Mouse (Mus musculus): ENCODE measurements around the gene Slc6a17.

DNA sequence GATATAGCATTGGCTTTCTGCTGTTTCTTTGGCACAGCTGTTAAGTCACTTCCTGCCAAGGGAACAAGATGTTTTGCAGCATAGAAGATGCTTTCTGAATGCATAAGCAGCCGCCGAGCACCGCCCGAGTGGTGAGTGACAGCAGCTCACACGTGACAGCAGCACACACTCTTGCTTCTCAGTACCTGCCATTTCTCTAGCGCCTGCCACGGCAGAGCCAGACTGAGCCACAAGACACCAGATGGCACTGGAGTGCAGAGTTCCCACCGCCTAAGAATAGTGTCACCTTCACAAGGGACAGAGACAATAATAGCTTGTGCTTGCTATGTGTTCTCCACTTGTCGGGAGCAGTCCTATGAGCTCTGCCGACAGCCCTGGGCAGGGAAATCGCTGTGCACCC lies 34.5 kb downstream of the Slc6a17 start:
- TF ChIP-seq CTCF (IDR thresholded peaks at IDR 0.05; ENCODE audit: control insufficient read depth, insufficient read depth, insufficient read length) = no peak
- TF ChIP-seq MYOD1 (IDR thresholded peaks at IDR 0.05; ENCODE audit: control insufficient read depth, insufficient read length, low read depth) = no peak
- TF ChIP-seq USF1 (IDR thresholded peaks at IDR 0.05; ENCODE audit: low read depth) = no peak
- TF ChIP-seq MAX (IDR thresholded peaks at IDR 0.05) = no peak
- no peak for TF ChIP-seq MYOG (IDR thresholded peaks at IDR 0.05; ENCODE audit: control insufficient read depth, extremely low read depth, insufficient read length)

All from C2C12 (cell line).